Mouse (Mus musculus) liver, embryonic 15.5 days (tissue): ENCODE measurements at regions not wholly inside any gene's neighbourhood (a gene's known extent, or its start where the extent isn't known, plus 50 kb on each side); places are given as distances from the start of the nearest gene placed in this dataset.

Experiments
- ATAC-seq: fragments of 200-750 bp; cut with Nextera tagmentation; 2 replicates; pipeline ENCODE4 v1.8.0; 2017; ENCODE audit warnings: moderate number of reproducible peaks, mild to moderate bottlenecking, moderate library complexity; ENCODE audit not compliant: insufficient read depth
- H3K27ac ChIP-seq: fragments of 300-500 bp; sonication (generic); replicated peaks from 2 replicates; pipeline ENCODE4 v1.5.1; 2015; ENCODE audit warnings: mild to moderate bottlenecking, inconsistent platforms
- H3K27me3 ChIP-seq: fragments of 300-500 bp; sonication (generic); 2 replicates; pipeline ENCODE4 v1.6.1; 2015; ENCODE audit warnings: mild to moderate bottlenecking, inconsistent platforms
- H3K36me3 ChIP-seq: fragments of 300-500 bp; sonication (generic); replicated peaks from 2 replicates; pipeline ENCODE4 v1.6.1; 2015; ENCODE audit warnings: moderate library complexity, mild to moderate bottlenecking, inconsistent platforms
- H3K4me1 ChIP-seq: fragments of 300-500 bp; sonication (generic); replicated peaks from 2 replicates; pipeline ENCODE4 v1.6.1; 2015; ENCODE audit warnings: inconsistent platforms
- H3K4me2 ChIP-seq: fragments of 300-500 bp; sonication (generic); 2 replicates; pipeline ENCODE4 v1.6.1; 2015; ENCODE audit warnings: moderate library complexity, mild to moderate bottlenecking, inconsistent platforms
- H3K4me3 ChIP-seq: fragments of 300-500 bp; sonication (generic); replicated peaks from 2 replicates; pipeline ENCODE4 v1.5.1; 2015; ENCODE audit warnings: mild to moderate bottlenecking, inconsistent platforms
- H3K9ac ChIP-seq: fragments of 300-500 bp; sonication (generic); 2 replicates; pipeline ENCODE4 v1.6.1; 2015; ENCODE audit warnings: moderate library complexity, mild to moderate bottlenecking, inconsistent platforms
- H3K9me3 ChIP-seq: fragments of 300-500 bp; sonication (generic); replicated peaks from 2 replicates; pipeline ENCODE4 v1.6.1; 2016; ENCODE audit warnings: inconsistent platforms
- WGBS: fragments of 180-500 bp; shearing (Covaris S2); methylation state at CpG from one replicate; pipeline ENCODE4 v1.1.7; 2015; ENCODE audit warnings: mixed read lengths; ENCODE audit not compliant: insufficient replicate concordance; 5-methylcytosine and 5-hydroxymethylcytosine counted together

DNA sequence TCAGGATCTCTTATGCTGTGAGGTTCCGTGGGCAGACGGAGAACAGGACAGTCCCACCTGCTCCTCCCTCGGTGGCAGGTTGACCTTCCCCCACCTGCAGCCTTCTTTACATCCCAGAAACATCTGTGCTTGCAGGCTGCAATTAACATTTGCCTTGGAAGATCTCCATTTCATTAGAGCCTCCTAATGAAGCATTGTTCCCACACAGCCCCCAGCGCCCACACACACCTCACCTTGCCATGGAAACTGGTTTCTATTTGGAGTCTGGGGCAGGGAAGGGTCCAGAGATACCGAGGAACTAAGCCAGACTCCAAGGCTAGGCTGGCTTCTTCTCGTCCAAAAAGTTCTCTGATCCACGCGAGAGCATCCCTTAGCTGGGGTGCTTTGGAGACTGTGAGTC, 56.6 kb upstream of the Rpl38 start:
- no peaks in the 10 kb centered on the region for H3K27me3 ChIP-seq
- H3K27ac ChIP-seq, result no peak overlapping the region
- no peaks in the 10 kb centered on the region for H3K36me3 ChIP-seq
- H3K4me2 ChIP-seq, result no peak overlapping the region
- H3K9me3 ChIP-seq, result no peaks in the 10 kb centered on the region
- ATAC-seq, result no peak
- 50% methylated on average over 8 of the region's 8 CpGs for WGBS
- no peaks in the 10 kb centered on the region for H3K4me1 ChIP-seq
- no peak overlapping the region for H3K9ac ChIP-seq
- H3K4me3 ChIP-seq, result no peak overlapping the region

GRCm38 (mm10) chr11:114608009-114608408, 60.3 kb upstream of the Rpl38 start:
- 65% methylated on average over 9 of the region's 9 CpGs for WGBS
- no peak overlapping the region for H3K4me2 ChIP-seq
- 0 out of 2 replicates have a peak, but pooled peaks cover 5% of the 10 kb centered on the region for H3K9me3 ChIP-seq
- H3K4me1 ChIP-seq, result no peaks in the 10 kb centered on the region
- H3K27me3 ChIP-seq, result no peaks in the 10 kb centered on the region
- H3K36me3 ChIP-seq, result no peaks in the 10 kb centered on the region
- ATAC-seq, result no peak
- H3K4me3 ChIP-seq, result no peak overlapping the region
- no peak overlapping the region for H3K27ac ChIP-seq
- no peak overlapping the region for H3K9ac ChIP-seq

GRCm38 (mm10) chr11:114603108-114603507, 65.2 kb upstream of the Rpl38 start:
- no peak overlapping the region for H3K4me2 ChIP-seq
- no peak overlapping the region for H3K4me3 ChIP-seq
- ATAC-seq, result no peak
- H3K9me3 ChIP-seq, result 0 out of 2 replicates have a peak, but pooled peaks cover 5% of the 10 kb centered on the region
- no peak overlapping the region for H3K27ac ChIP-seq
- H3K27me3 ChIP-seq, result no peaks in the 10 kb centered on the region
- no peaks in the 10 kb centered on the region for H3K4me1 ChIP-seq
- WGBS, result 66% methylated on average over 6 of the region's 6 CpGs
- no peak overlapping the region for H3K9ac ChIP-seq
- H3K36me3 ChIP-seq, result no peaks in the 10 kb centered on the region

GRCm38 (mm10) chr11:114597225-114597624, 71.1 kb upstream of the Rpl38 start:
- H3K36me3 ChIP-seq, result no peaks in the 10 kb centered on the region
- no peak overlapping the region for H3K4me3 ChIP-seq
- H3K4me1 ChIP-seq, result no peaks in the 10 kb centered on the region
- ATAC-seq, result no peak
- H3K9ac ChIP-seq, result no peak overlapping the region
- no peak overlapping the region for H3K27ac ChIP-seq
- H3K9me3 ChIP-seq, result no peaks in the 10 kb centered on the region
- 66% methylated on average over 2 of the region's 2 CpGs for WGBS
- H3K27me3 ChIP-seq, result no peaks in the 10 kb centered on the region
- H3K4me2 ChIP-seq, result no peak overlapping the region

GRCm38 (mm10) chr11:114592961-114593360, 75.4 kb upstream of the Rpl38 start:
- Histone ChIP-seq H3K36me3 (no peaks in the 10 kb centered on the region), H3K4me2 (no peak overlapping the region), H3K4me3 (no peak overlapping the region), H3K9ac (no peak overlapping the region), H3K9me3 (no peaks in the 10 kb centered on the region), H3K27me3 (no peaks in the 10 kb centered on the region), H3K4me1 (no peaks in the 10 kb centered on the region), H3K27ac (no peak overlapping the region)
- ATAC-seq, result no peak
- WGBS, result 49% methylated on average over 9 of the region's 9 CpGs

GRCm38 (mm10) chr11:114588554-114588953, 79.8 kb upstream of the Rpl38 start:
- Histone ChIP-seq H3K27me3 (no peaks in the 10 kb centered on the region), H3K4me1 (no peaks in the 10 kb centered on the region), H3K36me3 (no peaks in the 10 kb centered on the region), H3K4me2 (no peak overlapping the region), H3K4me3 (no peak overlapping the region), H3K9me3 (no peaks in the 10 kb centered on the region), H3K27ac (no peak overlapping the region), H3K9ac (no peak overlapping the region)
- 52% methylated on average over 9 of the region's 9 CpGs for WGBS
- no peak for ATAC-seq

DNA sequence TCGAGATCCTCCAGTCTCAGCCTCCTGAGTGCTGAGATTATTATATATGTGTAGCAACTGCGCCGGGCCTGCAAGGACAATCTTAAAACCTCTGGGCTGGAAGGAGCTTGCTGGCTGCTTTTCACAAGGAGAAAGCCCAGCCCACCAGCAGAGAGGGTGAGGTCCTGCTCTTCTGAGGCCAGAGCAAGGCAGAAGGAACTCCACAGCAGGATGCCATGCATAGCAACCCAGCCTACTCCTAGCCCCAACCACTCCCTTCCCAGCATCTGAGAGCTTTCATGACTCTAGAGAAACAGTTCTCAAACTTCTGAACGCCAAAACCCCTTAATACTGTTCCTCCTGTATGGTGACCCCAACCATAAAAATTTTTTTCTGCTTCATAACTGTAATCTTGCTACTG, 80.3 kb upstream of the Rpl38 start:
- no peak overlapping the region for H3K9ac ChIP-seq
- no peaks in the 10 kb centered on the region for H3K4me1 ChIP-seq
- ATAC-seq, result no peak
- no peak overlapping the region for H3K27ac ChIP-seq
- no peak overlapping the region for H3K4me3 ChIP-seq
- no peaks in the 10 kb centered on the region for H3K27me3 ChIP-seq
- H3K9me3 ChIP-seq, result no peaks in the 10 kb centered on the region
- H3K36me3 ChIP-seq, result no peaks in the 10 kb centered on the region
- H3K4me2 ChIP-seq, result no peak overlapping the region
- 67% methylated on average over 4 of the region's 4 CpGs for WGBS

DNA sequence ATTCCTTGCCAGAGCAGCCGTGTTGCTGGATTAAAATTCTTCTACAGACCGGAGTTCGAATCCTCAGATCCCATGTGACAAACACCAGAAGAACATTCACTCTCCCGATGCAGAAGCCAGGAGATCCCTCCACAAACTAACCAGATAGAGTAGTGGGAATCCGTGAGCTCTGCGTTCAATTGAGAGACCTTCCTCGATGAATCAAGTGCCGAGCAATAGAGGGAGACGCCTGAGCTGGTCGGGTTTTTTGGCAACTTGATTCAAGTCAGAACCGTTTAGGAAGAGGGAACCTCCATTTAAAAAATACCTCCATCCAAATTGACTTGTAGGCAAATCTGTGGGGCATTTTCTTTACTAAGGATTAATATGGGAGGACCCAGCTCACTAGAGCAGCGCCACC, 81.9 kb upstream of the Rpl38 start:
- H3K9me3 ChIP-seq, result no peaks in the 10 kb centered on the region
- H3K4me3 ChIP-seq, result no peak overlapping the region
- no peak for ATAC-seq
- H3K4me2 ChIP-seq, result no peak overlapping the region
- H3K27me3 ChIP-seq, result no peaks in the 10 kb centered on the region
- no peak overlapping the region for H3K27ac ChIP-seq
- H3K36me3 ChIP-seq, result no peaks in the 10 kb centered on the region
- no peaks in the 10 kb centered on the region for H3K4me1 ChIP-seq
- no peak overlapping the region for H3K9ac ChIP-seq
- 75% methylated on average over 12 of the region's 12 CpGs for WGBS

GRCm38 (mm10) chr11:114584804-114585203, 83.5 kb upstream of the Rpl38 start:
- Histone ChIP-seq H3K4me1 (no peaks in the 10 kb centered on the region), H3K4me2 (no peak overlapping the region), H3K36me3 (no peaks in the 10 kb centered on the region), H3K27me3 (no peaks in the 10 kb centered on the region), H3K9ac (no peak overlapping the region), H3K27ac (no peak overlapping the region), H3K4me3 (no peak overlapping the region), H3K9me3 (no peaks in the 10 kb centered on the region)
- ATAC-seq, result no peak
- WGBS, result 63% methylated on average over 6 of the region's 6 CpGs

GRCm38 (mm10) chr11:114584146-114584545, 84.2 kb upstream of the Rpl38 start:
- H3K4me3 ChIP-seq, result no peak overlapping the region
- H3K27ac ChIP-seq, result no peak overlapping the region
- H3K9me3 ChIP-seq, result no peaks in the 10 kb centered on the region
- no peaks in the 10 kb centered on the region for H3K36me3 ChIP-seq
- 63% methylated on average over 5 of the region's 5 CpGs for whole genome bisulfite sequencing
- H3K4me1 ChIP-seq, result no peaks in the 10 kb centered on the region
- no peaks in the 10 kb centered on the region for H3K27me3 ChIP-seq
- H3K4me2 ChIP-seq, result no peak overlapping the region
- ATAC-seq, result no peak
- H3K9ac ChIP-seq, result no peak overlapping the region

GRCm38 (mm10) chr11:114579986-114580385, 88.3 kb upstream of the Rpl38 start:
- ATAC-seq, result no peak
- no peak overlapping the region for H3K9ac ChIP-seq
- H3K27me3 ChIP-seq, result no peaks in the 10 kb centered on the region
- 47% methylated on average over 2 of the region's 2 CpGs for WGBS
- H3K4me1 ChIP-seq, result no peaks in the 10 kb centered on the region
- H3K27ac ChIP-seq, result no peak overlapping the region
- H3K9me3 ChIP-seq, result no peaks in the 10 kb centered on the region
- H3K36me3 ChIP-seq, result no peaks in the 10 kb centered on the region
- H3K4me2 ChIP-seq, result no peak overlapping the region
- no peak overlapping the region for H3K4me3 ChIP-seq

DNA sequence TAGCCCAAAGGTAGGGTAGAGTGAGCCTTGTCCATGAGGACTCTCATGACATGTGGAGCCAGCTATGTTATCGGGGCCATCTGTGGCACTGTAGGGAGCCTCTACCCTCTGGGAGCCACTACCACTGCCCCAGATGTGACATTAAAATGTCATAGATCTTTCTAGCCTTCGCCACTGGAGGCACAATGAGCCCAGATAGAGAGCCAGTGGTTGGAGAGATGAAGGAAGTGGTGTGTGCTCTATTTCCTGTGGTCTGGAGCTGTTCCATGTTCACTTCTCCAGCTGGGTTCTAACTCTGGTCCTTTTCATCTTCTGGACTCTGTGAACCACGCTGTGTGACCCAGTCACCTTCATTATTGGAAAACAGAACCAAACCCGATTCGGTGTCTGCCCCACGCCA, 89.8 kb upstream of the Rpl38 start:
- WGBS, result 50% methylated on average over 6 of the region's 6 CpGs
- H3K9me3 ChIP-seq, result no peaks in the 10 kb centered on the region
- no peak for ATAC-seq
- H3K4me3 ChIP-seq, result no peak overlapping the region
- H3K4me2 ChIP-seq, result no peak overlapping the region
- H3K9ac ChIP-seq, result no peak overlapping the region
- H3K27me3 ChIP-seq, result no peaks in the 10 kb centered on the region
- H3K36me3 ChIP-seq, result no peaks in the 10 kb centered on the region
- H3K27ac ChIP-seq, result no peak overlapping the region
- no peaks in the 10 kb centered on the region for H3K4me1 ChIP-seq
